Mouse (Mus musculus) gastrocnemius, postnatal 10 days (tissue): ENCODE data around the gene Tiparp. TPM values are rescaled to one million over a fixed set of nuclear protein-coding genes. Genes with fewer than 3 reads are reported as not detected.

Experiments
- DNase-seq: peaks from one replicate; pipeline ENCODE4 v3.0.0; 2021; ENCODE audit warnings: mixed read lengths
- total RNA-seq, 2 experiments: library from RNA; stranded (reverse); gene quantifications; 2 replicates each; pipeline ENCODE4 v1.2.3; 2021

Tiparp gene
- total RNA-seq, 2 experiments from 2014 or later: 11.2 to 11.9 TPM

DNA sequence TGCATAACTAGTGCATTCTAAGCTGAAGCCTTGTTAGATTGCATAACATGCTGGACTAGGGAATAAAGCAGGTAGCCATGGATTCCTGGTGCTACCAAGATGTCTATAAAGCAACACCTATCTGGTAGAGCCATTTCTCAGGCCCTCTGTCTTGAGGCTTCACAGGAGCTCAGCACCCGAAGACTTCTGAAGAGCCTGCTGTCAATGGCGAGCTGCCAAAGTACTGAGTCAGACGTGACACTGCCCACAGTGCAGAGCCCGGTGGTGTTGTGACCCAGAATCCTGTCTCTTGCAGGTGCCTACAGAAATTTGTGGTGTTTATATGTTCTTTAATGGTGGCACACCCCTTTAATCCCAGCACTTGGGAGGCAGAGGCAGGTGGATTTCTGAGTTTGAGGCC is 53.4 kb downstream of the Tiparp start:
- no peak for DNase-seq

GRCm38 (mm10) chr3:65584329-65584728 is 56.1 kb downstream of the Tiparp start:
- no peak for DNase-seq

GRCm38 (mm10) chr3:65585291-65585690 is 57.1 kb downstream of the Tiparp start:
- no peak for DNase-seq

DNA sequence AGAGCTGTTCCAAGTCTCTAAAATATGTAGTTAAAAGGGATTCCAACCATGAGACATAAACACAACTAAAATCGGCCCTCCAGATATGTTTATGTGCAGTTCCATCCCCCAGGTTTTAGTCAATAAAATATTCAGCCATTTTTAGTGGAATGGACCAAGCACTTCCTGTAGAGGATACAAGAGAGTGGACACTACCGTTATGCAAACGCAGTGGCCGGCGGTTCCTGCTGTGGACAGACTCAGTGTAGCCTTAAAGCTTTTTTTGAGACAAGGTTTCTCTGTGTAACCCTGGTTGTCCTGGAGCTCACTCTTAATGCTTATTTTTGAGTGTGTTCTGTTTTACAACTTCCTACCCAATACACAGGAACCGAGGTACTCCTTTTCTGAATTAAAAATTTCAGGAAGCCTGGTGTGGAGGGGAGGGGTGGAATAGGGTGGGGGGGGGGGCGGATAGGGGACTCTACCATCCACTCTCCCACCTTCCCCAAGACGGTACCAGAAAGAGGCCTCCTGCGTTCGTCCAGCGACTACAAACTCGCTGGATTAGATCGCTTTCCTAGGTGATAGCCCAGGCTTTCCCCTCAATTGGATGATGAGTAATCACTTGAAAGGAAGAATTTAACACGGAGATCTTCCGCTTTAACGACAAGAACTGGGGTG is 57.7 kb downstream of the Tiparp start:
- no peak for DNase-seq

GRCm38 (mm10) chr3:65586483-65586905 is 58.3 kb downstream of the Tiparp start:
- DNase-seq: no peak

- no peak for DNase-seq
Observed at GRCm38 (mm10) chr3:65586966-65587365, 58.8 kb downstream of the Tiparp start.

DNA sequence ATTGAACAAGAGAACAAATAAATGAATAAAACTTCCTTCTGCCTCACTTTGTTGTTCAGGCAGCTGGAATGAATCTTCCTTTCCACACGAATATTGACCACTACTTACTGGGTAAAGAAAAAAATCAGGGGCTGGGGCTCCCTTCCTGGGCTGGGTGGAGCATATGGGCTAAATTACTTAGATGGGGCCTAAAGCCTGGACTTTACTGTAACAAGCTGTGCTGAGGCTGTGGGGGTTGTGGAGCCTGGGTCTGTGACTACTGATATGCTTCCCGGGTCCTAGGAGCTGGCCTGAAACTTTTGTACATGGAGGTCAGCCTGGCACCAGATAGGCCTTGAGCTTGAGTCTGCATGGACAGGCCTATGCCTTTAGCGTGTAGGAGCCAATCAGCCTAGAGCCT is 60.2 kb downstream of the Tiparp start:
- no peak for DNase-seq

DNA sequence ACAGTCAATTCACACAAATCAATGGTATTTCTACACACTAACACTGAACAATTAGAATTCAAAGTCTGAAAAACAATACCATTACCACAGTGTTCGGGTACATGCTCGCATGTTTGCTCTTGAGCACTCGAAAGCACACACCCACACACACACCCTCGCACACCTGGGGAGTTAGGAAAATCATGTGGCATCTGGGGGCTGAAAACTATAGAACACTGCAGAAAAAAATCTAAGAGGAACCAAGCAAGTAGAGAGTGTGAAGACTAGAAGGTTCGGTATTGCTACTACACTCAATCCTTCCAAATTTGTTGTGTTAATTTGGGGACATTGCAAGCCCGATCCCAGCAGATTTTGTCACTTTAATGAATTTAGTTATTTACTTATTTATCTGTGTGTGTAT is 64.6 kb downstream of the Tiparp start:
- no peak for DNase-seq

DNA sequence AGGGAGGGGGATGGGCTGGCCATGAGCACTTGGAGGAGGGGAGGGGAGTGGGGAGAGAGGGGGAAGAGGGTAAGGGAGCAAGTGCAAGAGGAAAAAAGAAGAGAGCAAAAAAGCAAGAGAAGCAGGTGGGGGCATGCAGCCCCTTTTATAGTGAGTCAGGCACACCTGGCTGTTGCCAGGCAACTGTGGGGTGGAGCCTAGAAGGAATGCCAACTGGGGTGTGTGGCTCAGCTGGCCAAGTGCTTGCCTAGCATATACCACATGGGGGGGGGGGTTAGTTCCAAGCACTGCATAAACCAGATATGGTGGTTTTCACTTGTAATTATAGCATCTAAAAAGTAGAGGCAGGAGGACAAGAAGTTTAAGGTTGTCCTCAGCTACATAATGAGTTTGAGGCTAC is 66.3 kb downstream of the Tiparp start:
- DNase-seq: no peak

GRCm38 (mm10) chr3:65595196-65595595 is 67.0 kb downstream of the Tiparp start:
- DNase-seq: no peak

DNA sequence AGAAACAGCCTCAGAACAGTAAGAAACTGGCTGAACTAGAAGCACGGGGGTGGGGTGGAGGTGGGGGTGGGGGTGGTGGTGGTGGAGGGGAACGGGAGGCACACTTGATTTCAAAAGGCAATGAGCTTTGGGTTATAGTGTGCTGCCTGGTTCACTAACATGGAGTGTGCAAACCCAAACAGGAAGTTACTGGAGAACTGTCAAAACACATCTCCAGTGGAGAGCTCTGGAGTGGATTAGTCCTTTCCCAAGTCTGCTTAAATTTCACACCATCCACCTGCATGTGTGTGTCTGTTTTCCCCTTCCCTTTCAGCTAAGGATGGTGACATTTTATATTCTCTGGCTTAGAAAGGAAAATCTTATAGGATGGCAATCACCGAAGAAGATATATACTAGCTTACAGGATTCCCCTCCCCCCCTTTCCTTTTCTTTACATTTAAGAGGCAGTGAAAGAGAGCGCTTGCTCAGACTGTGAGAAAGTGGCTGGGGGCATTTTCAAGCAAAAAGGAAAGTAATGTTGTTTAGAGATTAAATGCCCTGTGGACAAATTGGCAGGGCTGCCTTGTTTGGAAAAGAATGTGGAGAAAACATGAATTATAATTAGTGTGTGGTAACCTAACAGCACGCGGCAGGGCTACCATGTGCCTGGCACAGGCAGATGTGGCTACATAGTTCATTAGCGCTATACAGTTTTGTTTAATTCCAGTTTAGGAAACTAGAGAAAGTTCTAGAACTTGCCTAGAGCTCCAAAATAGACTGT is 70.0 kb downstream of the Tiparp start:
- DNase-seq: no peak

GRCm38 (mm10) chr3:65599151-65599550 is 70.9 kb downstream of the Tiparp start:
- DNase-seq: no peak

DNA sequence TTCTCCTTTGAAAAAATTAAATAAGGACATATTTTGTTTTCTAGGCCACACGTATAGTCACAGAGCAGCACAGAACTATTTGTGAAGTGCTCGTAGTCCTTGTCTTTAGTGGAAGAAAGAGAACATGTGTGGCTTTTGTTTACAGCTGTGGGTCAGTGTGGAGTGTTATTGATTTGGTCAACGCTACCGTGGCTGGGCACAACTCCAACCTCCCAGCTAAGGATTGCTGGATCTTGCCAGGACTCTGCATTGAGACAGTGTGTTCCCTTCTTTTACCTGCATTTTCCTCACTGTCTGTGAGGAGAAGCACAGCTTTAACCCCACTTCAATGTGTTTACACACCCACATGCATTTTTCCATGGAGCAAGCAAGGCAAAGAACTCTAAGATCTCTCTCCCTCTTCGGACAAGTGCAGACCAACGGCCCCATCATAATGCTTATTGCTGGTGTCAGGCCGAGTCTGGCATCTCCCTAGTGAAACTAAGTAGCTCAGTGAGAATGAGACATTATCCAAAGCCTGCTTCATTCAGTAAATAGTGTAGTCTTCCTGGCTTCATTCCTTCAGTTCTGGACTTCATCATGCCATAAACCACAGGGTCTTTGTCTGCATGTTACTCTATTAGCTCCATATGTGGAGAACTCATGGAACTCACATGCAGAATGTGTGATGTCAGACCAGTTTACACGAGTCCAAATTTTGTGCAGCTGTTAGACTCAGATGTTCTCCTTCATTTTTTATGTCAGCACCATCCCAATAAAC is 73.3 kb downstream of the Tiparp start:
- DNase-seq: no peak

DNA sequence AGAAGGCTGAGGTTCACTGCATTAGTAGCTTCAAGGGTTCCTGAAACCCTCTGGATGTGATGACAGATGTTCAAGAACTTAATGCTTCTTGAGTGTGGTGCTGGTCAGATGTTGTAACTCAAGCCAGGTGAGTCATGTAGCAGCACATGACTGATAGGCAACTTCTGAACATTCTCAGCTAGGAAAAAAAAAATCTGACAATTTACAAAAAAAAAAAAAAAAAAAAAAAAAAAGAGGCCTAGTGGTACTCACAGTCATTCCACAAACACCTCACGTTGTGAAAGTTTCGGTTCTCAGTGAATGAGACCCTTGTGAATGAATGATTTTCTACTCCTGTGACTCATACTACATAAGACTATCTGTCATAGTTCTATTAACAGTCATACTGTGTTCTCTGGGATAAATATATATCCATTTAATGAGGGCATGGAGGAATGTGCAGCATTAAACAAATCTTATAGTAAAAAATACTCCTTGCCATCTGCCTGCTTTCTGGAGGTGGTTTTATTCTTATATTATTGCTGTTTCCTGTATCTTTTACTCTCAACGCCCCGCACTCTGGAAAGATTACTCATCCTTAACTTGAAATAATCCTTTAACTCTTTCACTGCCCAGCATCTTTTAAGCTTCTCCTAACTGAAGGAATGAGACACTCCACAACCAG is 75.3 kb downstream of the Tiparp start:
- DNase-seq: no peak

Other genes starting within 250 kb of the Tiparp start
- 100 to 1,000 TPM; 194 to 210 TPM for gene Ssr3, start 135.8 kb upstream of the Tiparp start, total RNA-seq
- gene Lekr1, start 137.8 kb downstream of the Tiparp start, total RNA-seq: 1 to 10 TPM in 1 of 2 experiments, under 1 TPM in 1; 0.84 to 1.1 TPM